Mouse (Mus musculus) skeletal muscle tissue, adult 2 months (tissue): ENCODE results near the gene Gm20075.
"Not testable (repeated sequence)": the region's sequence is repeated elsewhere in the genome, so short reads cannot be mapped to it uniquely, and the experiment has no call there.

Source experiments
- DNase-seq: peaks from one replicate; pipeline ENCODE4 v3.0.0-alpha.2; 2012; ENCODE audit warnings: low read depth, low spot score

The Gm20075 gene

GRCm38 (mm10) chr13:96081276-96081675, at the start of gene Gm20075:
TSS of gene Gm20075 (minus strand) at chr13:96081376.
- not testable (repeated sequence) for DNase-seq

- no peak for DNase-seq
Measured at GRCm38 (mm10) chr13:96129081-96129480, 47.9 kb upstream of the Gm20075 start.

DNA sequence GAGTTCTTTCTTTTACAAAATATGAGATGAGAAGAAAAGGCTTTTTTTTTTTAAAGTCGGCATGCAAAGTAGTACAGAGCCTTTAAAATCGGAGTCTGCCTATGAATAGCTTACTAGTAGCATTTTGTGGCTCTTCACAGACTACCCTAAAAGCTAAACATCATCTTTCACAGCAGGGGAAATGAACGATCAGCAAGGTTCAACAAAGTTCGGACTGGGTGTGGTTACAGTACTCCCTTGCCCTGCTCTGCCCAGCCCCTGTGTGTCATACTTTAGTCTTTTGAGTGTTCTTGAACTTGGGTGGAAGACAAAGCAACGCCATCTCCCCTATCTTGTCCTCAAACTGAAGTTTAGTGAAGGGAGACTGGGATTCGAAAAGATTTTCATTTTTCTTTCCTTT, 45.5 kb upstream of the Gm20075 start:
- no peak for DNase-seq

GRCm38 (mm10) chr13:96125011-96125410, 43.8 kb upstream of the Gm20075 start:
- DNase-seq, result peak; percentile 19

DNA sequence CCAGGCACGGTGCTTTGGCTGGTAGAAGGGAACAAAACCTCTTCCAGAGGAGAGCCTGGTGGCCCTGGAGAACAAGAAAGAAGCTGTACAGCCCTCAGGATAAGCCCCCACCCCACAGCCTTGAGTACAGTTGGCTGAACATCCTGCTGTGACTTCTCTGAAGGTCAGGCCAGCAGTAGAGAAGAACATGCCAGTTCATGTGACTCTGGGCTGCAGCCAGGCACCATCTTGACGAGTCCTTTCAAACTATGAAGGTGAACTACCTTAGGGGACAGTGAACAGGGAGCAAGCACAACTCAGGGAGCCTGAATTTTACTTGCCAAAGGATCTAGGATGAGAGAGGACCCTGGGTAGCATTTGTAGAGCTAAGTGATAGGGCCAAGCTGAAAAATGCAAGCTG, 31.5 kb upstream of the Gm20075 start:
- DNase-seq, result no peak

DNA sequence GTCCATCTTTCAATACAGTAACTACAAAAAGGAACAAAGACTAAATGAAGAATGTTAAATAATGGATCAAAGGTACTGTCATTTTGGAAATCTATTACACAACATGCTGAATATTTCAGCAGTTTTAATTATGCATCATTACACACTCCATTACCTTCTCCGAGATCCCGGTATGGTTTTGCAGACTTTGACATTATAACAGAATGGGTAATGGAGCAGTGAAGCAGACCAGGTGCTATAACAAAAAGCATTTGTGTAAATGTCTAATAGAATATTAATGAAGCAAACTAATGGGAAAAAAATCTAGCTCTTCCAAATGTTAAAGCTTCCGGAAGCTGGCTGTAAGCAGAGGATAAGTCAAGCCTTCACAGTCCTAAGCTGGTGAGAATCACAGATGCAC, 29.6 kb upstream of the Gm20075 start:
- no peak for DNase-seq

DNA sequence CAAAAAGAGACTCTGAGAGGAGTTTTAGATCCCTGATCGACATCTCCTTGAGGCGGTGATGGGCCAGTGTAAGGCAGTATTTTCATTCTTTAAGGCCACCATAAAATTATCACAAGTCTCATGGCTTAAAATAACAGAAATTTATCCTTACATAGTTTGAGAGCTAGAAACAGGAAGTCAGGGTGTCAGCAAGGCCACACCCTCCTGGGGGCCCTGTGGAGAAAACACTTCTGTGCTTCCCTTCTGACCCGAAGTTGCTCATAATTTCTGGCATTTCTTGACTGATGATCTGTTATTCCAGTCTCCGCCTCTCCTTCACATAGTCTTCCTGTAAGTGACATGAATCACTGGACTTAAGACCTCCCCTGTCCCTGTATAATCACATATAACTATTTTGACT, 25.2 kb upstream of the Gm20075 start:
- peak; percentile 1 for DNase-seq

DNA sequence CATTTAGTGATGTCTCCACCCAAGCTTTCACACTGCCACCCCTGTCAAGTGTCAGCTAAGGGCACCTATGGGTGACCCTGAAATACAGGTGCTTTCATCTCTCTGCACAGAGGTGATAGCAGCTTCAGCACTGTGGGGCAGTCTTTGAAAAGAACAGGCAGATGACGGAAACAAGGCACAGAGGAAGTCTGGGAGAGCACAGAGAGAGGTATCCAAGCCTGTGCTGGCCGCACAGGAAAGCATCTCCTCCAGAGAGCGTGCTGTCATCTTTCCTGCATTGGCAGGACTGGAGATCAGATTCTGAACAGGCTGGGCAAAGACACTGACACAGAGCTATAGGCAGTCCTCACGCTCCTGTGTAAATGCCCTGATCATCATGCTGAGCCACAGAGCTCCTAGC, 9.8 kb upstream of the Gm20075 start:
- DNase-seq, result no peak

- no peak for DNase-seq
Measured at GRCm38 (mm10) chr13:96085581-96086302, 4.6 kb upstream of the Gm20075 start.

DNA sequence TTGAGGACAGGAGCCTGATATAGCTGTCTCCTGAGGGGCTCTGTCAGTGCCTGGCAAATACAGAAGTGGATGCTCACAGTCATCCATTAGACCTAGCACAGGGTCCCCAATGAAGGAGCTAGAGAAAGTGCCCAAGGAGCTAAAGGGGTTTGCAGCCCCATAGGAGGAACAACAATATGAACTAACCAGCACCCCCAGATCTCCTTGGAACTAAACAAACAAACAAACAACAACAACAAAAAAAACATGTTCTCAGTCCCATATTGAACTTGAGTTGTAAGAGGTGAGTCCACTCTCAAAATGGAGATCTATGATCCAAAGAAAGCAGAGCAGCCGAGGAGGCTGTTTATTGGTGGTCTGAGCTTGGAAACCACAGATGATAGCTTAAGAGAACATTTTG, 578 bp upstream of the Gm20075 start, which contains the start of gene Gm17190:
Gm17190 (plus strand) TSS at position 301 of the 400 bp plus-strand sequence.
- not testable (repeated sequence) for DNase-seq

GRCm38 (mm10) chr13:96073555-96073954, 7.6 kb downstream of the Gm20075 start:
- no peak for DNase-seq

DNA sequence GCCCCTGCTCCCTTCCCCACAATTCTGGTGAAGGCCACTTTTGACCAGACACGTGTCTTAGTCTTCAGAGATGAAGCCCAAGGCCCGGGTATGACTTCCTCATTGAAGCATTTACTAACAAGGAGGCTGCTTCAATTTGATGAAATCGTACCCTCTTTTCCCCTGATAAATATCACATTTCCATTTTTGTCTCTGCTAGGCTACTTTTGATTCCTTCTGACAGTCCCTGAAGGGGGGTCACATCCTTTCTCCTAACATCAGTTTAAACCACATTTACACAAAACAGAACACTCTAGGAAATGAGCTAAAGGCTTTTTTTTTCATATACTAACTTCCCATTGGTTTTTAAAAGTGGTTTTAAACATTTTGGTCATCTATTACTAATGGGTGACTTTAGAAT, 28.4 kb downstream of the Gm20075 start:
- no peak for DNase-seq

DNA sequence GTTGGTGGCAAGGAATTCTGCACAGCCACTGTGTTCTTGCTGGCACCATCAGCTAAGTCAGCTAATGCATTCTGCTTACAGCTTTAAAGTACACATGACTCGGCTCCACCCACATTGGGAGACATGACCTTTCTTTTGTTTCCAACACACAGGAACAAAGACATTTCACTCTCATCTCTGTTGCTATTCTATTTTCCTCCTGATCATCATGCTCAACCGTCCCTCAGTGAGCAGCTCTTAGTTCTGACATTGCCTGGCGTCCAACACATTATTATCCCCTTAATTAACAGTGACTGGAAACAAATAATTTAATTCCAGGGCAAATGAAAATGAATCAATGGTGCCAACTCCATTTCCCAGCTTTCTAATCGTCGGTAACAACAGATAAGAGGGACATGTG, 35.8 kb downstream of the Gm20075 start:
- no peak for DNase-seq

DNA sequence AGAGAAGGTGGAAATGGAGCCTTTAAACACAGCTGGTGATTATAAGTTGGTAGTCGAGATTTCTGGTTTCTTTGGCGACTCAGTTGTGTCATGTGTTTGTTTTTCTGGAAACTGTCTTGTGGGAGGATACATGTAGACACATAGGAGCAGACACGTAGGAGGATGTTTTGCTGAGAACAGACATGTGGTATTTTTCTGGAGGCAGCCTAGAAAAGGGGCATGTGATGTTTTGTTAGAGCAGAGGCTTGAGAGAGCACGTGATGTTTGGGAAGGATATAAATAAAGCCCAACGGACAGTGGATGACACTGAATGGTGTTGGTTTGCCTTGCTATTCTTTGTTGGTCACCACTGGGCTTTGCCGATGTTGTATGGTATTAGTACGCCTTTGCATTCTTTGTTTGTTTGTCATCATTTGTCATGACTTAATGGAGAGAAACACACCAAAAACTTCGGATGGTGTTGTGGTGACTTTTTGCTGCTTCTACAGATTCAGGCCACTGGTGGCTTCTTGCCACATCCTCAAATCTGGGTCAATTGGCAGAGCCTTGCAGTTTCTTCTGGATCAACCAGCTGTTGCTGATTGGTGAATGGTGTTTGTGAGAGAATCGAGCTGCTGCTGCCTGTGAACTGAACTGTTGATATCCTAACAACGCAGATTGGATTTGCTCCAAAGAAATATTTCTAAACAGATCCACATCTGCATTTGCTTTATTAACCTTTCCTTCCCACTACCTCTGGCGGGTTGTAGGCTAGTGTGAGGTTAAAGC, 40.7 kb downstream of the Gm20075 start:
- no peak for DNase-seq

DNA sequence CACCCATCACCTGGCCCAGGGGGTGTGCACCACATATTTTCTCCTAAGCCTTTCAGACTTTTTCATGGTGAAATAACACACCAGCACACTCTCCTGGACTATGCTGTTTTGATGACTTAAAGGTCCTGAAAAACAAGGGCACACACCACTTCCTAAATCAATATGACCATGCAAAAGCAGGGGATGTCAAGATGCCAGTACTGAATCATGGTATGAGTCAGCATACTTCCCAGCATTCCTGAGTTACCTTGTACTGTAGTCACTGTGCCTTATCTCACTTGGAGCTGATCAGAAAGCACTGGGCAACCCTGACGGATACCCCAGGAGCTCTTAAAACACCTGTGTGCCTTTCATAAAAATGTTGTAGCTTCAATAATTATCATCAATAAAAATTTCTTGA, 41.6 kb downstream of the Gm20075 start:
- no peak for DNase-seq

DNA sequence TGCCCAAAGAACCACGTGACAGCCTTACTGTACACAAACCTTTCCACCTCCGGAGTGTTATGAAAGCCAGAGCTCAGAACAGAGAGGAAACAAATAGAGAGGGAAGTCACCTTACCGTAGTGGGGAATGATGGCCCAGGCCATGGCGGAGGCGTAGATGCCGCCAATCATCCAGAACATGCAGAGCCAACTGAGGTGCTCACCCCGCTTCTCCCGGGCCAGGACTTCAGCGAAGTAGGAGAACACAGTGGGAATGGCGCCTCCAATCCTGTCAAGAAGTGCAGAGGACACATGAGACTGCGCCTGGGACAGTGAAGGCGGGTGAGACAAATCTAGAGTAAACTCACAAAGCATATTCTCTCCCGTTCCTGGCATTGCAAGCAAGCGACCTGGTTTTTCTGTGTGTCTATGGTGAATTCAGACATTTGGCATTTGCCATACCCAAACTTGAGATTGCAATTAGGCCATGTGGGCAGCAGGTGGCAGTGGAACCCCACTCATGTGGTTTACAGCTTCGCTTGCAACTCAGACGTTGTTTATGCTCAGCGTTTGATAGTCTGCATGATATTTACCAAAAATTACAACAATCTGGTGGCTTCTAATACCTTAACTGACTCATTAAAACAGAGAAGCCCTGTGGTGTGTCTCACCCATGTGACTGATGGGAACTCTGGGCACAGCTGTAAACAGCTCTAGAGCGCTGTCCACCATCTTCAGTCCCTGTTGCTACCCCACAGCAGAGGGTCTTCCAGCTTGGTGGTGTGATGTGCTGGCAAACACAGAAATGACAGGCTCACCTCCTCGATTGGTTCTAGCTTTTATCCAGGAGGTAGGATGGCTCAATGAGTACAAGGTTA, 50.6 kb downstream of the Gm20075 start:
- DNase-seq, result peak; percentile 8
